Mouse (Mus musculus) intestine, embryonic 15.5 days (tissue): ENCODE measurements around the gene Ctnna3. TPM values are rescaled to one million over a fixed set of nuclear protein-coding genes. Genes with fewer than 3 reads are reported as not detected.
"Not testable (repeated sequence)": the region's sequence is repeated elsewhere in the genome, so short reads cannot be mapped to it uniquely, and the experiment has no call there.

Experiments
- ATAC-seq: fragments of 200-750 bp; cut with Nextera tagmentation; 2 replicates; pipeline ENCODE4 v1.8.0; 2017; ENCODE audit warnings: moderate TSS enrichment, moderate library complexity
- H3K27ac ChIP-seq: fragments of 300-500 bp; sonication (generic); 2 replicates; pipeline ENCODE4 v1.5.1; 2015; ENCODE audit warnings: mild to moderate bottlenecking, inconsistent platforms
- H3K27me3 ChIP-seq: fragments of 300-500 bp; sonication (generic); replicated peaks from 2 replicates; pipeline ENCODE4 v1.6.1; 2015; ENCODE audit warnings: inconsistent platforms
- H3K36me3 ChIP-seq: fragments of 300-500 bp; sonication (generic); 2 replicates; pipeline ENCODE4 v1.6.1; 2015; ENCODE audit warnings: inconsistent platforms
- H3K4me1 ChIP-seq: fragments of 300-500 bp; sonication (generic); replicated peaks from 2 replicates; pipeline ENCODE4 v1.6.1; 2015; ENCODE audit warnings: inconsistent platforms
- H3K4me2 ChIP-seq: fragments of 300-500 bp; sonication (generic); replicated peaks from 2 replicates; pipeline ENCODE4 v1.6.1; 2015; ENCODE audit warnings: mild to moderate bottlenecking, inconsistent platforms
- H3K4me3 ChIP-seq: fragments of 300-500 bp; sonication (generic); replicated peaks from 2 replicates; pipeline ENCODE4 v1.5.1; 2015; ENCODE audit warnings: inconsistent platforms
- H3K9ac ChIP-seq: fragments of 300-500 bp; sonication (generic); 2 replicates; pipeline ENCODE4 v1.6.1; 2015; ENCODE audit warnings: inconsistent platforms
- H3K9me3 ChIP-seq: fragments of 300-500 bp; sonication (generic); 2 replicates; pipeline ENCODE4 v1.6.1; 2016; ENCODE audit warnings: inconsistent platforms
- WGBS: fragments of 180-500 bp; shearing (Covaris S2); methylation state at CpG from one replicate; pipeline ENCODE4 v1.1.7; 2015; 5-methylcytosine and 5-hydroxymethylcytosine counted together
- polyA plus RNA-seq: library from polyadenylated mRNA; unstranded; fragments of >200 nt; fragmentation: Nextera tagmentation; extraction: Ambion mirVana; gene quantifications from 2 replicates; pipeline ENCODE4 v1.2.1, GENCODE M21; 2015

The Ctnna3 gene
- polyA plus RNA-seq, 1 experiment from 2014 or later = 0.98 TPM

- Histone ChIP-seq H3K27ac (no peak overlapping the region), H3K36me3 (no peaks in the 10 kb centered on the region), H3K27me3 (no peaks in the 10 kb centered on the region), H3K4me2 (no peak overlapping the region), H3K4me3 (no peak overlapping the region), H3K4me1 (no peaks in the 10 kb centered on the region), H3K9ac (no peak overlapping the region), H3K9me3 (no peaks in the 10 kb centered on the region)
- 88% methylated on average over 4 of the region's 4 CpGs for WGBS
- ATAC-seq = no peak
These were observed 1231.3 kb downstream of the Ctnna3 start for GRCm38 (mm10) chr10:64661190-64661589.

DNA sequence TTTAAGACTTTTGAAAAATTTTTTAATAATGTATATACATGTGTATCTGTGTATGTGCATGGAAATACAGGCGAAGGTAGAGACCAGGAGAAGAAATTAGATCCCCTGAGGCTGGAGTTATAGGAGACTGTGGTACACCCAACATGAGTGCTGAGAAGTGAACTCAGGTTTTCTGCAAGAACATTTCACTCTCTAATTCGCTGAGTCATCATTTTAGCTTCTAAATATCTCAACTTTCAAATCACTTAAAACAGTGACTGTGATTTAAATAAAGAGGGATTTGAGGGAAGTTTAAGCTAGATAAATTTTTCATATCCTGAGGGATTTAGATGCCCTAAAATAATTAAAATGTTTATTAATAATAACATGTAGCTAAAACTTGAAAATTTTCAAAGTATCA lies 1241.6 kb downstream of the Ctnna3 start:
- Histone ChIP-seq H3K9ac (no peak overlapping the region), H3K9me3 (no peaks in the 10 kb centered on the region), H3K27me3 (no peaks in the 10 kb centered on the region), H3K27ac (no peak overlapping the region), H3K36me3 (no peaks in the 10 kb centered on the region), H3K4me2 (no peak overlapping the region), H3K4me3 (no peak overlapping the region), H3K4me1 (no peaks in the 10 kb centered on the region)
- 81% methylated on average over 2 of the region's 2 CpGs for WGBS
- no peak for ATAC-seq

GRCm38 (mm10) chr10:64675796-64676195 lies 1245.9 kb downstream of the Ctnna3 start:
- WGBS = 91% methylated on average over 3 of the region's 3 CpGs

GRCm38 (mm10) chr10:64710017-64710416 lies 1280.1 kb downstream of the Ctnna3 start:
- no peak overlapping the region for H3K9ac ChIP-seq
- no peaks in the 10 kb centered on the region for H3K27me3 ChIP-seq
- 79% methylated on average over 2 of the region's 2 CpGs for WGBS
- ATAC-seq = no peak
- no peaks in the 10 kb centered on the region for H3K36me3 ChIP-seq
- H3K4me3 ChIP-seq = no peak overlapping the region
- H3K4me1 ChIP-seq = no peaks in the 10 kb centered on the region
- H3K27ac ChIP-seq = no peak overlapping the region
- H3K4me2 ChIP-seq = no peak overlapping the region
- no peaks in the 10 kb centered on the region for H3K9me3 ChIP-seq

More at GRCm38 (mm10) chr10:64675796-64676195, 1245.9 kb downstream of the Ctnna3 start:
- no peak for ATAC-seq
- Histone ChIP-seq H3K27me3 (no peaks in the 10 kb centered on the region), H3K4me2 (no peak overlapping the region), H3K4me1 (no peaks in the 10 kb centered on the region), H3K27ac (no peak overlapping the region), H3K36me3 (no peaks in the 10 kb centered on the region), H3K4me3 (no peak overlapping the region), H3K9ac (no peak overlapping the region), H3K9me3 (no peaks in the 10 kb centered on the region)

DNA sequence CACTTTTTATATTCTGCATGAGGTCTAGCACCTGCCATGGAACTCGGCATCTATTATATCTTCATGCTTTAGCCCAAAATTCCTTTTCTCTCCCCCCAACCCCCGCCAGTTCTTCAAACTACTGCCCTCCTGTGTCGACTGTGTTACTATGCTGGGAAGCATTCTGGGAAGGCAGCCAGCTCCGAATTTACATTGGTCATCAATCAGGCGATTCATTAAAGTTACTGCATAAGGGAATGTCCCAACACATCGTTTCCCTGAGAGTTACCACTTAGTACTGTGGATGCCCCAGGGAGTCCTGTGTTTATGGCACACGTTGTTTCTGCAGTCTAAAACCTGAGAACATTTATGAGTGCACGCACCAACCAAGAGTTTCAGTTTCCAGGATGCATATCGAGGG lies 1288.1 kb downstream of the Ctnna3 start:
- H3K27ac ChIP-seq = no peak overlapping the region
- H3K36me3 ChIP-seq = no peaks in the 10 kb centered on the region
- 51% methylated on average over 9 of the region's 9 CpGs for WGBS
- H3K27me3 ChIP-seq = no peaks in the 10 kb centered on the region
- no peak overlapping the region for H3K4me2 ChIP-seq
- no peak for ATAC-seq
- H3K9ac ChIP-seq = no peak overlapping the region
- H3K4me3 ChIP-seq = no peak overlapping the region
- no peaks in the 10 kb centered on the region for H3K9me3 ChIP-seq
- H3K4me1 ChIP-seq = no peaks in the 10 kb centered on the region

- Histone ChIP-seq H3K36me3 (no peaks in the 10 kb centered on the region), H3K4me3 (no peak overlapping the region), H3K4me2 (no peak overlapping the region), H3K4me1 (no peaks in the 10 kb centered on the region), H3K9me3 (no peaks in the 10 kb centered on the region), H3K27me3 (no peaks in the 10 kb centered on the region), H3K27ac (no peak overlapping the region), H3K9ac (no peak overlapping the region)
- no peak for ATAC-seq
- WGBS = 58% methylated on average over 2 of the region's 2 CpGs
These were observed 1305.8 kb downstream of the Ctnna3 start for GRCm38 (mm10) chr10:64735692-64736091.

DNA sequence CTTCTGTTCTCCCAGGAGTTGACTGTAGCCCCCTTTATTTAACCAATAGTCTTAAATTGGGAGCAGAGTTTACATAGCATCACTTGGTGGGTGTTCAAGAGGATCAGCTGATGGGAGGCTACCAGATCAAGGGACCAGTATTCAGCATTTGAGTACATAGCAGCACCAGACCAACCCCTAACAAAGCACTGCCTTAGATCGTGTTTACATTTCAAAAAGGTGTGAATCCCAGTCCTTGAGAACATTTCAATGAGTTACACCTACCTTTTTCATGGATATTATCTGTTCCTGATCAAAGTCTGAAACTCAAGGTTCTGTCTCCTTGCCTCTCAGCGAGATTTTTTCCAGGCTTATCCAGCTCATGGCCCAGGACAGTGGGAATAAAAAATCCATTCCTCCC lies 1306.7 kb downstream of the Ctnna3 start:
- ATAC-seq = no peak
- no peaks in the 10 kb centered on the region for H3K27me3 ChIP-seq
- no peaks in the 10 kb centered on the region for H3K4me1 ChIP-seq
- H3K9me3 ChIP-seq = no peaks in the 10 kb centered on the region
- 22% methylated on average over 2 of the region's 2 CpGs for WGBS
- H3K4me3 ChIP-seq = no peak overlapping the region
- H3K27ac ChIP-seq = no peak overlapping the region
- no peak overlapping the region for H3K9ac ChIP-seq
- H3K4me2 ChIP-seq = no peak overlapping the region
- H3K36me3 ChIP-seq = no peaks in the 10 kb centered on the region

GRCm38 (mm10) chr10:64741721-64742120 lies 1311.8 kb downstream of the Ctnna3 start:
- not testable (repeated sequence) for H3K27ac ChIP-seq, H3K27me3 ChIP-seq, H3K9ac ChIP-seq, H3K4me3 ChIP-seq, ATAC-seq, H3K9me3 ChIP-seq, H3K36me3 ChIP-seq, H3K4me1 ChIP-seq, H3K4me2 ChIP-seq
- WGBS = 85% methylated on average over 11 of the region's 11 CpGs

DNA sequence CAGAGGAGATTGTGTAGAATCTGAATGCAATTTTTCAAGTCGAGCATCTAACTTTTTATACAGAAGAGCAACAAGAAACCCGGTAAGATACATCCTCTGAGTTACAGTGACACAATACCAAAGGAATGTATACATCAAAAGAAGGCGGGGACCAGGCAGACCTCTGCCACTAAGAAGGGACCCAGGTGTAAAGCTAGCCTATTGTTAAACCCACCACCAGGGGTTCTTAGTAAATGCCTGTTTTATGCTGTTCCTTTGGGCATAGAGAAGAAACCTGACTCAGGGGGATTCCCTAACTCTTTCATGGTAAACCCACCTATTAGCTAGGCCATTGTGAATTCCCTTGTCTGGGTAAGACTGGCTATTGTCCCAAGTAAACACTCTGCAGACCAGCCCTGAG lies 1314.2 kb downstream of the Ctnna3 start:
- not testable (repeated sequence) for H3K27me3 ChIP-seq, H3K4me3 ChIP-seq, ATAC-seq, H3K4me1 ChIP-seq, H3K4me2 ChIP-seq, H3K9me3 ChIP-seq, H3K27ac ChIP-seq, H3K9ac ChIP-seq, H3K36me3 ChIP-seq
- 46% methylated on average over 3 of the region's 3 CpGs for WGBS

GRCm38 (mm10) chr10:64748651-64749050 lies 1318.8 kb downstream of the Ctnna3 start:
- Histone ChIP-seq H3K4me1 (no peaks in the 10 kb centered on the region), H3K9me3 (no peaks in the 10 kb centered on the region), H3K9ac (no peak overlapping the region), H3K27ac (no peak overlapping the region), H3K4me2 (no peak overlapping the region), H3K27me3 (no peaks in the 10 kb centered on the region), H3K4me3 (no peak overlapping the region), H3K36me3 (no peaks in the 10 kb centered on the region)
- no peak for ATAC-seq

GRCm38 (mm10) chr10:64750791-64751190 lies 1320.9 kb downstream of the Ctnna3 start:
- Histone ChIP-seq H3K4me1 (no peaks in the 10 kb centered on the region), H3K9ac (no peak overlapping the region), H3K27ac (no peak overlapping the region), H3K9me3 (no peaks in the 10 kb centered on the region), H3K27me3 (no peaks in the 10 kb centered on the region), H3K4me3 (no peak overlapping the region), H3K36me3 (no peaks in the 10 kb centered on the region), H3K4me2 (no peak overlapping the region)
- no peak for ATAC-seq
- WGBS = 30% methylated on average over 5 of the region's 5 CpGs

GRCm38 (mm10) chr10:64836315-64836714 lies 1406.4 kb downstream of the Ctnna3 start:
- Histone ChIP-seq H3K4me2 (no peak overlapping the region), H3K36me3 (no peaks in the 10 kb centered on the region), H3K27ac (no peak overlapping the region), H3K4me3 (no peak overlapping the region), H3K4me1 (no peaks in the 10 kb centered on the region), H3K27me3 (no peaks in the 10 kb centered on the region), H3K9me3 (no peaks in the 10 kb centered on the region), H3K9ac (no peak overlapping the region)
- ATAC-seq = no peak
- 96% methylated on average over 1 of the region's 1 CpGs for WGBS

DNA sequence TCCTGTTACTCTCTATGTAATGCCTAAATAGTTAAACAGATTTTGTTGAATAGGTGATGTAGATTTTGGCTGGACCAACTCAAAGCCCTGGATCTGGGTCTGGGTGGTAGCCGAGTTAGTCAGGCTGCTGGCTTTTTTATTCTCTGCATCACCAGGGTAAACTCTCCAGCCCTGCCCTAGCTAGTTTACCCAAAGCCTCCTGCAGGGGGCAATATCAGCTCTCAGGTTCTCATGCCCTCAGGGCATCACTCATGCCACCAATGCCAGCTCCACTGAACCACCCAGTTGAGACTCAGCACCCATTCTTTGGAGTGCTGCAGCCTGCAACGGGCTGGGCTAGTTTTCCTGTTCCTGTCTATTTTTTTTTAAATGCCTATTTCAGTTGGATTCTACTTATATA lies 1431.5 kb downstream of the Ctnna3 start:
- Histone ChIP-seq H3K27ac (no peak overlapping the region), H3K4me3 (no peak overlapping the region), H3K27me3 (no peaks in the 10 kb centered on the region), H3K36me3 (no peaks in the 10 kb centered on the region), H3K9ac (no peak overlapping the region), H3K4me1 (no peaks in the 10 kb centered on the region), H3K4me2 (no peak overlapping the region), H3K9me3 (no peaks in the 10 kb centered on the region)
- ATAC-seq = no peak
- 78% methylated on average over 2 of the region's 2 CpGs for WGBS

GRCm38 (mm10) chr10:64870888-64871287 lies 1441.0 kb downstream of the Ctnna3 start:
- WGBS = 59% methylated on average over 3 of the region's 3 CpGs
- Histone ChIP-seq H3K36me3 (no peaks in the 10 kb centered on the region), H3K9me3 (no peaks in the 10 kb centered on the region), H3K27ac (no peak overlapping the region), H3K9ac (no peak overlapping the region), H3K4me2 (no peak overlapping the region), H3K4me3 (no peak overlapping the region), H3K4me1 (no peaks in the 10 kb centered on the region), H3K27me3 (no peaks in the 10 kb centered on the region)
- no peak for ATAC-seq
